Mouse (Mus musculus): Measurements from ENCODE around the gene Stim1. TPM values are rescaled to one million over a fixed set of nuclear protein-coding genes. Genes with fewer than 3 reads are reported as not detected.

Stim1 gene
- total RNA-seq, 2 experiments from 2014 or later: 61.3 to 66.8 TPM

GRCm38 (mm10) chr7:102322137-102322536 is 54.5 kb downstream of the Stim1 start:
- DNase-seq (ENCODE audit: low spot score in 2 of 2): no peak
- Histone ChIP-seq H3K4me3 (no peak overlapping the region), H3K27ac (no peak overlapping the region)
- TF ChIP-seq CTCF (conservative IDR thresholded peaks at IDR 0.05): no peak

- no peak overlapping the region for H3K4me3 ChIP-seq
- H3K27ac ChIP-seq: no peak overlapping the region
- DNase-seq (ENCODE audit: low spot score in 2 of 2): no peak
- TF ChIP-seq CTCF (conservative IDR thresholded peaks at IDR 0.05): no peak
These were observed 58.7 kb downstream of the Stim1 start for GRCm38 (mm10) chr7:102326323-102326722.

DNA sequence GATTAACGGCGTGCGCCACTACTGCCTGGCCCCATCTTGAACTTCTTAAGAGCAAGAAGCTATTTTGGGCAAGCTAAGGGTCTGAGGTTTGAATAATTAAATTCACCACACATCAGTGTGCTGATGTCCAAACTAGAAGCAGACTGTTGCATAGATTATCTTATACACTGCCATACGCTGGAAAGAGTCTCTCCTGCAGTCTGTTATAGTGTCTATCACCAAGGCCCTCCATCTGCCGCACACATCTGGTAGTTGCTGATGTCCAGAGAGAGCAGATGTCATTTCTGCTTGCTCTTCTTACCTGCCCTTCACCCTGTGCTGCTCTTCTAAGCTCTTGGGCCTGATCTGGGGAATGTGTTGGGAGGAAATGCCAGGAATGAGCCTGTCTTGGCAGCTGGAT is 62.7 kb downstream of the Stim1 start:
- no peak for DNase-seq (ENCODE audit: low spot score in 2 of 2)
- H3K27ac ChIP-seq: no peak overlapping the region
- no peak overlapping the region for H3K4me3 ChIP-seq
- no peak for TF ChIP-seq CTCF (conservative IDR thresholded peaks at IDR 0.05)

- no peak for TF ChIP-seq CTCF (conservative IDR thresholded peaks at IDR 0.05)
- DNase-seq (ENCODE audit: low spot score in 2 of 2): no peak
- Histone ChIP-seq H3K4me3 (no peak overlapping the region), H3K27ac (no peak overlapping the region)
These were observed 63.9 kb downstream of the Stim1 start for GRCm38 (mm10) chr7:102331476-102331875.

GRCm38 (mm10) chr7:102333741-102334140 is 66.1 kb downstream of the Stim1 start:
- no peak for DNase-seq (ENCODE audit: low spot score in 2 of 2)
- TF ChIP-seq CTCF (conservative IDR thresholded peaks at IDR 0.05): no peak

GRCm38 (mm10) chr7:102337326-102337725 is 69.7 kb downstream of the Stim1 start:
- DNase-seq (ENCODE audit: low spot score in 2 of 2): no peak
- Histone ChIP-seq H3K27ac (no peak overlapping the region), H3K4me3 (no peak overlapping the region)
- TF ChIP-seq CTCF (conservative IDR thresholded peaks at IDR 0.05): no peak

More at GRCm38 (mm10) chr7:102333741-102334140, 66.1 kb downstream of the Stim1 start:
- H3K27ac ChIP-seq: no peak overlapping the region
- H3K4me3 ChIP-seq: no peak overlapping the region

GRCm38 (mm10) chr7:102337898-102338297 is 70.3 kb downstream of the Stim1 start:
- Histone ChIP-seq H3K4me3 (no peak overlapping the region), H3K27ac (no peak overlapping the region)
- no peak for TF ChIP-seq CTCF (conservative IDR thresholded peaks at IDR 0.05)
- DNase-seq (ENCODE audit: low spot score in 2 of 2): no peak

DNA sequence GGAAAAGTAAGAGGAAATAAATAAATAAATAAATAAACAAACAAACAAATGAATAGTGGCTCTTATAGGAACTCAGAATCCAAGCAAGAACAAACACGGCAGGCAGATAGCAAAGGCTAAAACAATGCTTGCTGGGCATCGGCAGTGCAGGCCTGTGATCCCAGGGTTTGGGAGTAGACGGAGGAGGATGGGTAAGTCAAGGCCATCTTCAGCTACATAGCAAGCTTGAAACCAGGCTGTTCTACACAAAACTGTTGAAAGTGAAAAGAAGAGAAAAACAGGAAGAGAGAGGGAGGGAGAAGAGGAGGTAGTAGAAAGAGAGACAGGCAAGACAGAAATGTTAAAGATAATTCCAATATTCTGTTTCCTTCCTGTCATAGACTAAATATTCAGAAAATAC is 71.3 kb downstream of the Stim1 start:
- H3K27ac ChIP-seq: no peak overlapping the region
- no peak for TF ChIP-seq CTCF (conservative IDR thresholded peaks at IDR 0.05)
- no peak for DNase-seq (ENCODE audit: low spot score in 2 of 2)
- no peak overlapping the region for H3K4me3 ChIP-seq

DNA sequence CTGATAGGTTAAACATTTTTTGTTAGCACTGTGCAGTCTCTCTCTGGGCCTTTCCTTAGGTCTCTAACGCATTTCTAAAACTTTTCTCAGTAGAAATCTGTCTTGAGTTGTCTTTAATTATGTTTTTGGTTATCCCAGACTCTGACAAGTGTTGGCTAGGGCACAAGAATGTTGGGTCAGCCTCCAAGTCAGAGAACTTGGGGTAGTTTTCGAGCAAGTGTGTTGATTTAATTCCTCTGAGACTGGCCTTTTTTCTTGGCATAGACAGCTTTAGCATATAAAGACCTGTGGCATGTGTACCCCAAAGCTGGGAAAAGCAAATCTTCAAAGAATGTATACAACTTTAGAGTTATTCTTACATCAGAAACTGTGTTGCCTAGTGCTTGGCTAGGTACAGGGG is 78.3 kb downstream of the Stim1 start:
- no peak overlapping the region for H3K27ac ChIP-seq
- TF ChIP-seq CTCF (conservative IDR thresholded peaks at IDR 0.05): no peak
- DNase-seq (ENCODE audit: low spot score in 2 of 2): no peak
- H3K4me3 ChIP-seq: no peak overlapping the region

DNA sequence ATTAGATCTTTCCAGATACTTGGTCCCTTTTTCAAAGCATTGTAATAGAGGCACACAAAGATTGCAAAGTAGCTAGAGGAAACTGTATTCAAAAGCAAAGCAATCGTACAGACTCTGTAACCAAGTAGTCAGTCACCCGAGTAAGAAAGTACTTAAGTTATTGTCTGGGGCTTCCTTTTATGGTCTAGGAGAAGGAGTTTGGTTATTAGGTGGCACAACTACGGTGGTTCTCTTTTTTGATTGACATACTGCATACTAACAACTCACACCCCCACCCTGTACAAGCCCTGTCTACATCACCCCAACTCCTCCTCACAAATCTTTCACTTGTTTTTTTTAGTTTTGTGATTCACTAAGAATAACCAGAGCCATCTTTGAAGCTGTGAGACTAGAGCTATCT is 79.7 kb downstream of the Stim1 start:
- no peak overlapping the region for H3K4me3 ChIP-seq
- TF ChIP-seq CTCF (conservative IDR thresholded peaks at IDR 0.05): no peak
- no peak overlapping the region for H3K27ac ChIP-seq
- no peak for DNase-seq (ENCODE audit: low spot score in 2 of 2)

- no peak for TF ChIP-seq CTCF (conservative IDR thresholded peaks at IDR 0.05)
- no peak for DNase-seq (ENCODE audit: low spot score in 2 of 2)
- Histone ChIP-seq H3K27ac (no peak overlapping the region), H3K4me3 (no peak overlapping the region)
These were observed 81.1 kb downstream of the Stim1 start for GRCm38 (mm10) chr7:102348681-102349080.

GRCm38 (mm10) chr7:102349236-102349635 is 81.6 kb downstream of the Stim1 start:
- H3K4me3 ChIP-seq: no peak overlapping the region
- no peak for TF ChIP-seq CTCF (conservative IDR thresholded peaks at IDR 0.05)
- no peak for DNase-seq (ENCODE audit: low spot score in 2 of 2)
- H3K27ac ChIP-seq: no peak overlapping the region

DNA sequence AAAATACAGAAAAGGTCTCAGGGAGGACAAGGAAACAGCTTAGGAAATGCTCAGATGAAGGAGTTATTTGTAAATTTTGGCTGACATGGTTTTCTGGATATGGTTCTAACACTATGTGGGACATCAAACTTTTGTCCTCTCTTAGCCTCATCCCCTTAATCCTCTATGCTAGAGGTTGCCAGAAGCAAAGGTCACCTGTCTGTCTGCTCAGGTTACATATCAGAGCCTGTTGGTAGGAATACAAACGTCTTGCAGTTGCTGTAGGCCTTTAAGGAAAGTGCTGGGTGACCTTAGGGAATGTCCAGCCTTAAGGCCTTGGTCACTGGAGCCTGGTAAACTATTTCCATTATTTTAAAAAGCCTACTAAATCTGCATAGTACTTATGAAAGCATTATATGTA is 85.8 kb downstream of the Stim1 start:
- DNase-seq (ENCODE audit: low spot score in 2 of 2): no peak
- TF ChIP-seq CTCF (conservative IDR thresholded peaks at IDR 0.05): no peak
- no peak overlapping the region for H3K27ac ChIP-seq
- no peak overlapping the region for H3K4me3 ChIP-seq

- DNase-seq (ENCODE audit: low spot score in 2 of 2): no peak
- Histone ChIP-seq H3K4me3 (no peak overlapping the region), H3K27ac (no peak overlapping the region)
- no peak for TF ChIP-seq CTCF (conservative IDR thresholded peaks at IDR 0.05)
These were observed 90.5 kb downstream of the Stim1 start for GRCm38 (mm10) chr7:102358124-102358523.

- no peak for TF ChIP-seq CTCF (conservative IDR thresholded peaks at IDR 0.05)
- DNase-seq (ENCODE audit: low spot score in 2 of 2): no peak
- H3K4me3 ChIP-seq: no peak overlapping the region
- H3K27ac ChIP-seq: no peak overlapping the region
These were observed 93.7 kb downstream of the Stim1 start for GRCm38 (mm10) chr7:102361297-102361696.

All from layer of hippocampus, adult 2 months (tissue).